Mouse (Mus musculus) liver, postnatal 0 days (tissue): ENCODE measurements at regions not wholly inside any gene's neighbourhood (a gene's known extent, or its start where the extent isn't known, plus 50 kb on each side); places are given as distances from the start of the nearest gene placed in this dataset.

Experiments used
- CTCF ChIP-seq: sonication (generic); IDR thresholded peaks from 2 replicates; pipeline ENCODE4 v1.5.1; 2016; ENCODE audit warnings: antibody characterized with exemption, low read depth
- EP300 ChIP-seq: IDR thresholded peaks from 2 replicates; pipeline ENCODE4 v1.6.1; 2016; ENCODE audit warnings: antibody characterized with exemption, low read depth, mild to moderate bottlenecking

- TF ChIP-seq CTCF (no peak), EP300 (no peak)
Measured at GRCm38 (mm10) chr12:51273486-51273885, 74.4 kb upstream of the G2e3 start.
